Mouse (Mus musculus) left cerebral cortex, adult 6 months (tissue): ENCODE data around the gene Hist2h2be. TPM values are rescaled to one million over a fixed set of nuclear protein-coding genes. Genes with fewer than 3 reads are reported as not detected.

Experiments
- long read RNA-seq, 2 experiments: library from polyadenylated mRNA; unstranded; transcript quantifications; one replicate each; pipeline ENCODE4 v2.0.0; 2019 to 2020
- polyA plus RNA-seq: library from polyadenylated mRNA; unstranded; fragments of <200 nt; fragmentation: Nextera tagmentation; gene quantifications from 2 replicates; pipeline ENCODE4 v1.2.3, GENCODE M21; 2021

Gene Hist2h2be
- polyA plus RNA-seq = 3.9 and 7.0 TPM in 2 replicates
- long read RNA-seq, experiment 1, transcript Hist2h2be-201 (1 exons, 2,620 nt) = major isoform, 32 of 33 reads
- long read RNA-seq, experiment 1, partial matches to known transcripts = 0 of 33 reads
- long read RNA-seq, experiment 1, other reads (novel, unspliced or antisense) = 1 of 33 reads
- long read RNA-seq, experiment 2, partial matches to known transcripts = 0 of 4 reads
- long read RNA-seq, experiment 2, other reads (novel, unspliced or antisense) = 0 of 4 reads

GRCm38 (mm10) chr3:96220765-96221639 is at the start of gene Hist2h2be, which contains the start of gene Hist2h2ac:
Gene Hist2h2be (plus strand): TSS chr3:96221119.
Gene Hist2h2ac (minus strand): TSS chr3:96220880.

DNA sequence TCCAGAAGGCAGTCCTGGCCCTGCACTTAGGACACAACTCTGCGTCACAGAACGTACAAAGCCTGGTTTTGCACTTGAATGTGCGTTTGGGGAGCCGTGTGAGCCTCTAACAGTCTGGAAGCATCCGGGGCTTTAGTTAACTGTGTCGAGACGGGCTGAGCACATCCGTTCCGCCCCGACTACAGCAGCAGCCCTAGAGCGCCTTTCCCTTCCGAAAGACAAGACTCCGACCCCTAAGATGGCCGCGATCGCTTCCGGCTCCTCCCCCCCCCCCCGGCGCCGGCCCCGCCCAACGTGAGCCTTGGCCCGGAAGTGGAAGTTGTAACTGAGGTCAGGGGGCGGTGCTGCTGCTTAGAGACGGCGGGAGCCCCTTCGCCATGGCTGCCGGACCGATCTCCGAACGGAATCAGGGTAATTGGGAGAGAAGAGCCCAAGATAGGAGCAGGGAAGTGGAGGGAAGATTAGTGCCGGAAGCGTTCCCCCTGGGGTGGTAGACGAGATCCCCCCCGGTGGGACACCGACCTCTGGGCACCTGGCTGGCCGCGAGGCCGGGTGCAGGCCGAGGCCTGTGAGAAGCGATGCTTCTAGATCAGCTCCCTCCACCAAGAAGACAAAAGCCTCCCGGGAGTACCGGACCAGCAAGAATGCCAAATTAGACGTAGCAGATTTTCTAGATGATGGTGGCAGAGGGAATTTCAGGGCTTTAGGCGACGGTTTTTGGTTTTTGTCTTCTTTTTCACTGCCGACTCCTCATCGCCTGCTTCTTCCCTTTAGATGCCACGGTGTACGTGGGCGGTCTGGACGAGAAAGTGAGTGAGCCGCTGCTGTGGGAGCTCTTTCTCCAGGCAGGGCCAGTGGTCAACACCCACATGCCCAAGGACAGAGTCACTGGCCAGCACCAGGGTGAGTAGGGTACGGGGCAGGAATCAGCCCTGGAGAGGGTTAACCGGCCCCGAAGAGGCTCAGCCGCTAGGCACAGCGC is 48.4 kb upstream of the Hist2h2be start, which contains the start of gene Sf3b4:
Gene Sf3b4 (plus strand): TSS at position 136 of the 982 bp plus-strand sequence.

GRCm38 (mm10) chr3:96180727-96181477 is 40.0 kb upstream of the Hist2h2be start, which contains the start of gene Sv2a:
Gene Sv2a (plus strand): TSS chr3:96181151.

DNA sequence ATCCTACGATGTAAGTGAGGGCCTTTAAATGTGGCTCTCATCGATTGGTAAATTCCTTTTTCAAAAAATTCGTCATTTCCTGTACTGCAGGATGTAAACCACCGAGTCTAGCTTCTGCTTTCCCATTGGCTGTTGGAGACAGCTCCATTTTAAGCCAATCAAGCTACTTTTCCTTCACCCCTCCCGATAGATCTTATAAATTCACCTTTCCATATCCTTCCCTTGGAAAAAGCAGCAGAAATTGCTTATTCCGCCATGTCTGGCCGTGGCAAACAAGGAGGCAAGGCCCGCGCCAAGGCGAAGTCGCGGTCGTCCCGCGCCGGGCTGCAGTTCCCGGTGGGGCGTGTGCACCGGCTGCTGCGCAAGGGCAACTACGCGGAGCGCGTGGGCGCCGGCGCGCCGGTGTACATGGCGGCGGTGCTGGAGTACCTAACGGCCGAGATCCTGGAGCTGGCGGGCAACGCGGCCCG is 1.2 kb upstream of the Hist2h2be start, which contains the start of the genes Bola1 and Hist2h2ab:
Gene Bola1 (minus strand): TSS at position 49 of the 470 bp plus-strand sequence.
Gene Hist2h2ab (plus strand): TSS at position 205 of the 470 bp plus-strand sequence.

GRCm38 (mm10) chr3:96238954-96239793 is 18.3 kb downstream of the Hist2h2be start, which contains the start of gene Hist2h3c2:
Gene Hist2h3c2 (minus strand): TSS chr3:96239127.

DNA sequence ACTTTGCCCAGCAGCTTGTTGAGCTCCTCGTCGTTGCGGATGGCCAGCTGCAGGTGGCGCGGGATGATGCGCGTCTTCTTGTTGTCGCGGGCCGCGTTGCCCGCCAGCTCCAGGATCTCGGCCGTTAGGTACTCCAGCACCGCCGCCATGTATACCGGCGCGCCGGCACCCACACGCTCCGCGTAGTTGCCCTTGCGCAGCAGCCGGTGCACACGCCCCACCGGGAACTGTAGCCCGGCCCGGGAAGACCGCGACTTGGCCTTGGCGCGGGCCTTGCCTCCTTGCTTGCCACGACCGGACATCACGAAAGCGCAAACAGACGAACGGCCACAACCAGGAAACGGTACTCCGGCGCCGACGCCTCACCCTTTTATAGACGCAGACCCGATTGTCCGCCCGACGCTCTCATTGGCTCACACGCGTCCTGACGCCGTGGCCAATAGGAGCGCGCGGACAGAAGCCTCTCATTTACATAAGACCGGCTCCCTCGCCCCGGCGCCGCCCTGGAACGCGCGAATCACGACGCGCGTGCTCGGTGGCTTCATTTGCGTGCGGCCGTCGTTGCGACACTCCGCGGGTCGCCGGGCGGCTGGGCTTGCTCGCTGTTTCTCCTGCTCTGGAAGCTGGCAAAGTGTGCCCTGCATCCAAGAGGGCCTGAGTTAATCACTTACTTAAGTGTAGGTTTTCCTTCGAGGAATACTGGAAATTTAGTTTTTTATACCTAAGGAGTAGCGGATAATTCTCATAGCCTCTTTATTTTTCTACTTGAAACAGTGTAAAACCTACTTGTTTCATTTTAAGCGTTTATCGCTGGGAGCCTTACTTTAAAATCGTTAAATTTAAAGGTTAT is 19.3 kb downstream of the Hist2h2be start, which contains the start of gene Hist2h2aa2:
Gene Hist2h2aa2 (minus strand): TSS at position 328 of the 850 bp plus-strand sequence.

DNA sequence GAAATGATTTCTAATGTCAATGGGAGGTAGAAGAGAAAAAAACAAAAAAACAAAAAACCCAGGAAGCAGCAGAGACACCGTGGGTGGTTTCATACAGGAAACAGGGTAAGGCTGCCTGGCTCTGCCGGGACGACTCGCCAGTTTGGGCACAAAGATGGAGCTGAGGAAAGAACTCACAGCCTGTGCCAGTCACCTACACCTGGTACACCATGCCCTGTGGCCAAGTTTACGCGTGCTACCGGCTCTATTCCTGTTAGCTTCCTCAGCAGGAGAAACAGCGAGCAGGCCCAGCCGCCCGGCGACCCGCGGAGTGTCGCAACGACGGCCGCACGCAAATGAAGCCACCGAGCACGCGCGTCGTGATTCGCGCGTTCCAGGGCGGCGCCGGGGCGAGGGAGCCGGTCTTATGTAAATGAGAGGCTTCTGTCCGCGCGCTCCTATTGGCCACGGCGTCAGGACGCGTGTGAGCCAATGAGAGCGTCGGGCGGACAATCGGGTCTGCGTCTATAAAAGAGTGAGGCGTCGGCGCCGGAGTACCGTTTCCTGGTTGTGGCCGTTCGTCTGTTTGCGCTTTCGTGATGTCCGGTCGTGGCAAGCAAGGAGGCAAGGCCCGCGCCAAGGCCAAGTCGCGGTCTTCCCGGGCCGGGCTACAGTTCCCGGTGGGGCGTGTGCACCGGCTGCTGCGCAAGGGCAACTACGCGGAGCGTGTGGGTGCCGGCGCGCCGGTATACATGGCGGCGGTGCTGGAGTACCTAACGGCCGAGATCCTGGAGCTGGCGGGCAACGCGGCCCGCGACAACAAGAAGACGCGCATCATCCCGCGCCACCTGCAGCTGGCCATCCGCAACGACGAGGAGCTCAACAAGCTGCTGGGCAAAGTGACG is 24.3 kb downstream of the Hist2h2be start, which contains the start of gene Hist2h2aa1:
Gene Hist2h2aa1 (plus strand): TSS at position 495 of the 884 bp plus-strand sequence.

GRCm38 (mm10) chr3:96246427-96246856 is 25.5 kb downstream of the Hist2h2be start, which contains the start of gene Hist2h3c1:
Gene Hist2h3c1 (plus strand): TSS chr3:96246685.

DNA sequence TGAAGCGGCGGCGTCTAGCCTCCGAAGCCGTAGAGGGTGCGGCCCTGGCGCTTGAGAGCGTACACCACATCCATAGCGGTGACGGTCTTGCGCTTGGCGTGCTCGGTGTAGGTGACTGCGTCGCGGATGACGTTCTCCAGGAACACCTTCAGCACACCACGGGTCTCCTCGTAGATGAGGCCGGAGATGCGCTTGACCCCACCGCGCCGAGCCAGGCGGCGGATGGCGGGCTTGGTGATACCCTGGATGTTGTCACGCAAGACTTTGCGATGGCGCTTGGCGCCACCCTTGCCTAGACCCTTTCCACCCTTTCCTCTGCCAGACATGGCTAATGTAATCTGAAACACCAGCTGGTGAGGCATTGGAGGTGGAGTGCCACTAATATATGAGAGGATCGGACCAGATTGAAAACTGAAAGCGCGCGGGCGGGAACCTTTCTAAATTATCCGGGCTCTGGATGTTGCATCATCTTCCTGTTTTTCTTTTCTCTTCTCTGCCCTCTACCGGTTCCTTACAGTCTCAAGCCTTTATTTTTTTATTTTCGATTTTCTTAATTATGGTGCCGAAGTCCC is 42.1 kb downstream of the Hist2h2be start, which contains the start of gene Hist2h4:
Gene Hist2h4 (minus strand): TSS at position 333 of the 572 bp plus-strand sequence.

GRCm38 (mm10) chr3:96268051-96268775 is 47.3 kb downstream of the Hist2h2be start, which contains the start of gene Hist2h3b:
Gene Hist2h3b (plus strand): TSS chr3:96268654.

DNA sequence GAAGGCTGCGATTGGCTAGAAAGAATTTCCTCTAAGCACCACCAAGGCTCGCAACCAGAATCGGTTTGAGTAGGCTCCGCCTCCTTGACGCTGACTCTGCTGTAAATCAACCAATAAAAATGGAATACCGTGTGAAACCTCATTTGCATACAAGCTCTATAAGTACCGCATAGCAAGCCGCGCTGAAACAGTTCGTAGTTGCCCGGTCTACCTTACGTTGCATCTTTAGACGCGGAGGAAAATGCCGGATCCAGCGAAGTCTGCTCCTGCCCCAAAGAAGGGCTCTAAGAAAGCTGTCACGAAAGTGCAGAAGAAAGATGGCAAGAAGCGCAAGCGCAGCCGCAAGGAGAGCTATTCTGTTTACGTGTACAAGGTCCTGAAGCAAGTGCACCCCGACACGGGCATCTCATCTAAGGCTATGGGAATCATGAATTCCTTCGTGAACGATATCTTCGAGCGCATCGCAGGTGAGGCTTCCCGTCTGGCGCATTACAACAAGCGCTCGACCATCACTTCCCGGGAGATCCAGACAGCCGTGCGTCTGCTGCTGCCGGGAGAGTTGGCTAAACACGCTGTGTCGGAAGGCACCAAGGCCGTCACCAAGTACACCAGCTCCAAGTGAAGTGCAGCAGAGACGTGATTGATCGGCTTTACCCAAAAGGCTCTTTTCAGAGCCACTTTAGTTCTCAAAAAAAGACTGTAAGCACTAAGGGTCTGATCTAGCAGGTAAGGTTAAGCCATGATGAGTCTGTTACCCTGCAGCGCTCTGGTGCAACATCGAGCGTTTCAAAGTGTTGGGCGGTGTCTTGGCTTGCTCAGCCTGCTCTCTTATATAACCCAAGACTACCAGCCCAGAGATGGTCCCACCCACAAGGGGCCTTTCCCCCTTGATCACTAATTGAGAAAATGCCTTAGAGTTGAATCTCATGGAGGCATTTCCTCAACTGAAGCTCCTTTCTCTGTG is 48.9 kb downstream of the Hist2h2be start, which contains the start of gene Hist2h2bb:
Gene Hist2h2bb (plus strand): TSS at position 242 of the 964 bp plus-strand sequence.

